Mouse (Mus musculus) lung, postnatal 4 days (tissue): ENCODE measurements around the gene Pdcd6ip.

ENCODE experiments used
- DNase-seq, 2 experiments: peaks; one replicate each; pipeline ENCODE4 v3.0.0; 2021

The Pdcd6ip gene

GRCm38 (mm10) chr9:113610776-113611175 lies 97.3 kb downstream of the Pdcd6ip start:
- no peak for DNase-seq

- no peak for DNase-seq
Measured at GRCm38 (mm10) chr9:113602140-113602539, 105.9 kb downstream of the Pdcd6ip start.
